Mouse (Mus musculus): ENCODE measurements around the gene Msh3. TPM values are rescaled to one million over a fixed set of nuclear protein-coding genes. Genes with fewer than 3 reads are reported as not detected.

Gene Msh3
- polyA plus RNA-seq, 1 experiment from 2014 or later, result 34.5 TPM

DNA sequence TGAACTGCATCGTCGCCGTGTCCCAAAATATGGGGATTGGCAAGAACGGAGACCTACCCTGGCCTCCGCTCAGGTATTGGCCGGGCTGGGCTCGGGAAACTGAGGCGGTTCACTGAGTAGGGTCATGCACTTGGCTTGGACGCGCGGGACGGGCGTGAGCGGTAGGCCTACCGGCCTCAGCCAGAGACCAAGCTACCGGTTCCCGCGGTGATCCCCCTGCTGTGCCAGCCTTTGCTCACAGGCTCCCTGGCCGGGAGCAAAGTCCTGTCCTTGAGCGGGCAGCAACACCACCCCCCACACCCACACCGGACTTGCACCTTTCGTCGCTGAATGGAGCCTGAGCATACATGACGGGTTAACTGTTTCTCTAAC lies 455 bp upstream of the Msh3 start:
- no peaks in the 10 kb centered on the region for H3K9me3 ChIP-seq
- H3K27ac ChIP-seq (replicated peaks), result peak overlapping the region; percentile 95
- peaks cover 51% of the 10 kb centered on the region for H3K36me3 ChIP-seq (replicated peaks)
- peak overlapping the region; percentile 82 for H3K4me3 ChIP-seq
- peaks cover 23% of the 10 kb centered on the region for H3K4me1 ChIP-seq
- H3K27me3 ChIP-seq (replicated peaks; ENCODE audit: low read depth, poor library complexity, severe bottlenecking), result no peaks in the 10 kb centered on the region
- no peak for DNase-seq (ENCODE audit: low spot score)
- WGBS, result under 1% methylated on average over 24 of the region's 24 CpGs

DNA sequence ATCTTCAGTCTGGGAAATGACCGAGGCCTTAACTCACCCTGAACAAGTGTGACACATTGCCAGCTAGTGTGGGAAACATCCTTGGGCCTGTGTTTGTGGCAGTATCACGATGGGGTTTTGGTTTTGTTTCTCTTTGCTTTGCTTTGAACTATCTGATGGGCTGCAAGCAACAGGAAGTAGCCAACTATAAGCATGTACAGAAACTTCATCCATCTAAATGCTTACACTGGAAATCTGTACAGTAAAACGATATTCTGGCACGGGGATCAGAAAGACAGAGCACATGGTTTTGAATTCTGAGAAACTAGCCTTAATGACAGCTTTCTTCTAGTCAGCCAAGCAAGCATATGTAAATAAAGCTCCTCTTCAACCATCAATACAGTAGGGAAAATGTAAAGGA lies 847 bp downstream of the Msh3 start:
- peak overlapping the region; percentile 95 for H3K27ac ChIP-seq (replicated peaks)
- peaks cover 46% of the 10 kb centered on the region for H3K36me3 ChIP-seq (replicated peaks)
- 38% methylated on average over 4 of the region's 4 CpGs for WGBS
- H3K9me3 ChIP-seq, result no peaks in the 10 kb centered on the region
- peak overlapping the region; percentile 82 for H3K4me3 ChIP-seq
- DNase-seq (ENCODE audit: low spot score), result peak; percentile 11
- peaks cover 23% of the 10 kb centered on the region for H3K4me1 ChIP-seq
- H3K27me3 ChIP-seq (replicated peaks; ENCODE audit: low read depth, poor library complexity, severe bottlenecking), result no peaks in the 10 kb centered on the region

DNA sequence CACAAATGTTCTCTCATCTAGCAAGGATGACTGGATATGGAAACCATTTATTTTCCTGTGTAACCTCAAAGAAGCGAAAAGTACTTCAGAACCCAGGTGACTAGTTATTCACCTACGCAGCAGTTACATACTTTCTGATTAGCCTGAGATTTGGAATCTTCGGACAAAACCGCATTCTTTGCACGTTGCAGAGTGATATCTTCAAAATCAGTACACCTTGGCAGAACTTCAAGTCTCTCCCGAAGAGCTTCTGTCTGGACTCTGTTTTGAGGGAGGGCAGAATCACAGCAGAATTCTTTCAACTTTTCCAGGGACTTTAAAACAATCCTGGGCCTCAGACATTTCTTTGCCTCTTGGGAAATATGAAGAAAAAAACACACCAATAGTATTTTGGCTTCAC lies 3.7 kb downstream of the Msh3 start:
- H3K4me1 ChIP-seq, result peaks cover 12% of the 10 kb centered on the region
- no peak overlapping the region for H3K4me3 ChIP-seq
- H3K36me3 ChIP-seq (replicated peaks), result peaks cover 50% of the 10 kb centered on the region
- H3K27ac ChIP-seq (replicated peaks), result no peak overlapping the region
- no peaks in the 10 kb centered on the region for H3K27me3 ChIP-seq (replicated peaks; ENCODE audit: low read depth, poor library complexity, severe bottlenecking)
- no peak for DNase-seq (ENCODE audit: low spot score)
- no peaks in the 10 kb centered on the region for H3K9me3 ChIP-seq
- WGBS, result 94% methylated on average over 6 of the region's 6 CpGs

DNA sequence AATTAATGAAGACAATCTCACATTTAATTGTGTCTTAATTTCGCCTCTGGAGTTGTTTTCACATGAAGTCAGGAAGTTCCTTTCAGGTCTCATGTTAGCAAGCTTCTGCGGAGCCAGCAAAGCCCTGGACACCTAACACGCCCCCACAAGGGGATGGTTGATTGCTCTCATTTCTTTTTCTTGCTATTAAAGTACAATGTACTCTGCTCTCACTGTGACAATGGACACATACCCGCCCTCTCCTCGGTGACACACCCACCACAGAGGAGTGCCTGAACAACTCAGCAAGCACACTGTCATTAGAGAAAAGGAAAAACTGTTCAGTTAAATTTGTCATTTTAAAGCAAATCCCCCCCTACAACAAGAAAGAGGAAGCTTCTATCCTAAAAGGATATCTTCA lies 8.5 kb downstream of the Msh3 start:
- Histone ChIP-seq H3K27ac (replicated peaks) (no peak overlapping the region), H3K36me3 (replicated peaks) (peaks cover 87% of the 10 kb centered on the region), H3K27me3 (replicated peaks; ENCODE audit: low read depth, poor library complexity, severe bottlenecking) (no peaks in the 10 kb centered on the region), H3K4me1 (no peaks in the 10 kb centered on the region), H3K4me3 (no peak overlapping the region), H3K9me3 (no peaks in the 10 kb centered on the region)
- 90% methylated on average over 5 of the region's 5 CpGs for WGBS
- DNase-seq (ENCODE audit: low spot score), result no peak

DNA sequence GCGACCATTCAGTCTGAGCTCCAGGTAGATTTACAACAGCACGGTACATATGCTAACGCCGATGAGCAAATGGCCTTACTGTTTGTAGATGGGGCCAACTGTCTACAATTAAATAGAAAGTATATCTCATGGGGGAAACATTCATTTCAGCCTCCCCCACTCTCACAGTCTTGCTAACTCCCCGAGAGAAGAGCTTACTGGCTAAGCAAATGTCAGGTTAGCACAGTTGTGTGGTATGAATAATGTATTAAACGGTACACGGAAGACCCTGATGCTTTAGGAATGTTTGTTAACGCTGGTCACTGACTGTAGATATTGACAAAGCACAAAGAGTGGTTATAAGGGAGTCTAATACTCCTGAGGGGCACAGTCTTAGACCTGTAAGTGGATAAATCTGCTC lies 10.8 kb downstream of the Msh3 start:
- 92% methylated on average over 8 of the region's 8 CpGs for WGBS
- Histone ChIP-seq H3K9me3 (no peaks in the 10 kb centered on the region), H3K27me3 (replicated peaks; ENCODE audit: low read depth, poor library complexity, severe bottlenecking) (no peaks in the 10 kb centered on the region), H3K36me3 (replicated peaks) (peaks cover 90% of the 10 kb centered on the region), H3K27ac (replicated peaks) (no peak overlapping the region), H3K4me3 (no peak overlapping the region), H3K4me1 (no peaks in the 10 kb centered on the region)
- DNase-seq (ENCODE audit: low spot score), result no peak

DNA sequence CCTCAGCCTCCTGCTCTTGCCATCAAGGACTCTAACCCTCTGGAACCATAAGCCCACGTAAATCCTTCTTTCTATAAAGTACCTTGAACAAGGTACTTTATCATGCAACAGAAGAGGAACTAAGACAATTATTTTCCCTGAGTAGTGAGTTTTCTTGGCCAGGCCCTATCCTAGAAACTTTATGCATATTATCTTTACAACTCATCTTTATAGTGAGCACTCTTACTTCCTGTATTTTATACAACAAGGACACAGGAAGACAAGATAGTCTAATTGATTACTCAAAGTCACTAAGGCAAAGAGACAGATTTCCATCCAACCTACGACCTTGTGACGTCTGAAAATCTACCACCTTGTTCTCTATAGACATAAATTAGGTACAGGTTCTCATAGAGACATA lies 15.0 kb downstream of the Msh3 start:
- DNase-seq (ENCODE audit: low spot score), result no peak
- Histone ChIP-seq H3K27me3 (replicated peaks; ENCODE audit: low read depth, poor library complexity, severe bottlenecking) (no peaks in the 10 kb centered on the region), H3K36me3 (replicated peaks) (peaks cover 77% of the 10 kb centered on the region), H3K27ac (replicated peaks) (no peak overlapping the region), H3K4me3 (no peak overlapping the region), H3K4me1 (no peaks in the 10 kb centered on the region), H3K9me3 (no peaks in the 10 kb centered on the region)
- 96% methylated on average over 3 of the region's 3 CpGs for WGBS

DNA sequence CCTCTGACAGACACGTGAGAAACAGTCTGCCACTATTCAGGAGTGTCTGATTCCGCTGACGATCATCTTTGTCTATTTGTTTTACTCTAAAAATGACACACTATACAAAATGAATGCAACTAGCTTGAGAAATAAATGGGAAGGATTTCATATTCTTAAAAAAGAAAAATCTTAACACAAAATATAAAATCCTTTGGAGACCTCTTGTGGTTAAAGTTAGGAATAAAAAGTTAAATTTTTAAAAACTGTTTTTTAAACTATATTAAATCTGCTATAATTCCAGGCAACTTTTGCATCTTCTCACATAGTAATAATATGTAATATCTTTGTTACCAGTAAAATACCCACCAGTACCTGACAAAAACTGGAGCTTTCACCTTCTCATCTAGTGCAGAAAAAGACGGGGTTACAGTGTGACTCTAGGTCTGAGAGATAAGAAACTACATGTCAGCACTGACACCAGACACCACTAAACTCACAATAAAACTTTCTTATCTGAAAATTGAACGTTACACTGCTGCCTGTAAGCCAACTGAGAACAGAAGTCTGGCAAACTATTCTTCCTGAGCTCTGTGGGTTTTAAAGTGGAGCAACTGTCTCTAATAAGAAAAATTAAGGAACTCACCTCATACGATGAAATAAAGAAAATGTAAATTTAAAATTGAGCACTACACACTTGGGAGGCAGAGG lies 16.9 kb downstream of the Msh3 start:
- no peaks in the 10 kb centered on the region for H3K9me3 ChIP-seq
- 90% methylated on average over 6 of the region's 6 CpGs for WGBS

DNA sequence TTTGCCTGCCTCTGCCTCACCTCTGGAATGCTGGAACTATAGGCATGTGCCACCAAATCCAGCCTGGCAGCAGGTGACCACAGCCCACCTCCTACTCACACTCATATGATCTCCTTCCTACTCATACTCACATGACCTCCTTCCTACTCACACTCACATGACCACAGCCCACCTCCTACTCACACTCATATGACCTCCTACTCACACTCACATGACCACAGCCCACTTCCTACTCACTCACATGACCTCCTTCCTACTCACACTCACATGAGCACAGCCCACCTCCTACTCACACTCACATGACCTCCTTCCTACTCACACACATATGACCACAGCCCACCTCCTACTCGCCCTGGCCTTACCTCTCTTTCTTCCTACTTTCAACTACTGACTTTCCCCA lies 17.9 kb downstream of the Msh3 start:
- no peaks in the 10 kb centered on the region for H3K9me3 ChIP-seq
- 88% methylated on average over 1 of the region's 1 CpGs for WGBS

More for the DNA sequence above, 16.9 kb downstream of the Msh3 start:
- H3K4me1 ChIP-seq, result no peaks in the 10 kb centered on the region
- no peak for DNase-seq (ENCODE audit: low spot score)
- H3K27me3 ChIP-seq (replicated peaks; ENCODE audit: low read depth, poor library complexity, severe bottlenecking), result no peaks in the 10 kb centered on the region
- no peak overlapping the region for H3K4me3 ChIP-seq
- H3K27ac ChIP-seq (replicated peaks), result no peak overlapping the region
- peaks cover 71% of the 10 kb centered on the region for H3K36me3 ChIP-seq (replicated peaks)

DNA sequence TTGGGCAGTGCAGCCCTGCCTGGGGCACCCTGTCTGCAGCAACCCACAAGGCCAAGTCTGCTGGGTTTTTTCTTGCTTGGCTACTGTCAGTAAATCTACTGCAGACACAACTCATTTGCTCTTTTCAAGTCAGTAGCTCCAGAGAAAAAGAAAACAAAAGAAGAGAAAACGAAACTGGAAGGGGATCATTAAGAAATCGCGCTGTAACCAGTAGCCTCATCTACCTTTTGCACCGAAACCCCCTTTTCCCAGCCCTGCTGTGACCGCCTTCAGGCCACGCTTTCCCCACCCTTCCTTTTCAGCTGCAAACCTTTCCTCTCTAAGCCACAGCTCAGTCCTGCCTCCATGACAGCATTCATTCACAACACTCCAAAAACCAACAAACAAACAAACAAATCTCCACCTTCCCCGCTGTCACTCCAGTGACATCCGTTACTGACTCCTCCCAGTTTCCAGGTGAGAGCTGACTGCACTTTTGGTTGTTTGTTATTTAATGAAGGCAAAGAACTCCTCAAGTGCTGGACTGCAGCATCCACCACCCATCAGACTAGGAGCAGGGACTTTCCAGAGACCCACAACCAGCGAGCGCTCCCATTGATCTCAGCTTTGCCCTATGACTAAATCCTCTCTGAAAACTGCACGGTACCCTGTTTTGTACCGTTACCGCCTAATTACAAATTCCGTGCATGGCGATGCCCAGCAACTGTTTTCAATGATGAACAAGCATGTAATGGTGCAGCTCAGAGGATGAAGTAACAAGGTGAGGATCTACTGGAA lies 22.5 kb downstream of the Msh3 start:
- WGBS, result 91% methylated on average over 15 of the region's 15 CpGs
- DNase-seq (ENCODE audit: low spot score), result no peak

More for the DNA sequence above, 17.9 kb downstream of the Msh3 start:
- Histone ChIP-seq H3K27ac (replicated peaks) (no peak overlapping the region), H3K4me3 (no peak overlapping the region), H3K36me3 (replicated peaks) (peaks cover 61% of the 10 kb centered on the region), H3K4me1 (no peaks in the 10 kb centered on the region), H3K27me3 (replicated peaks; ENCODE audit: low read depth, poor library complexity, severe bottlenecking) (no peaks in the 10 kb centered on the region)
- DNase-seq (ENCODE audit: low spot score), result no peak

DNA sequence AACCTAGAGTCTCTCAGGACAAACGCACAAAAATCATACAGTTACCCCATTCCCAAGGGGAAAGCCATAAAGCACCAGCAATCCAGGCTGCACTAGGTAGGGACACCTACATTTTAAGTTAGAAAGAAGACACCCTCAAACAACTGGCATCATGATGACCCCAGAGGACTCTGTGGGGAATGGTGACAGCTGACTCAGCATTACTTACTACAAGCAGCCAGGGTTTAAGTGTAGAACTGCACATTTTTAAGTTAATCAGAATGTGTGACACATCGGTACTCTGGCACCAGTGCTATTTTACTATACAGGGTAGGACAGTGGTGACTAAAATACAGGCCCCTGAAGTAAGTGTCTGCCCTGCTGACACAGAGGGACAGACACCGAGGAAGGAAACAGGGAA lies 24.2 kb downstream of the Msh3 start:
- H3K27ac ChIP-seq (replicated peaks), result no peak overlapping the region
- no peaks in the 10 kb centered on the region for H3K9me3 ChIP-seq
- H3K4me1 ChIP-seq, result no peaks in the 10 kb centered on the region
- H3K27me3 ChIP-seq (replicated peaks; ENCODE audit: low read depth, poor library complexity, severe bottlenecking), result no peaks in the 10 kb centered on the region
- H3K36me3 ChIP-seq (replicated peaks), result peaks cover 33% of the 10 kb centered on the region
- DNase-seq (ENCODE audit: low spot score), result no peak
- H3K4me3 ChIP-seq, result no peak overlapping the region
- 92% methylated on average over 3 of the region's 3 CpGs for WGBS

More for the DNA sequence above, 22.5 kb downstream of the Msh3 start:
- H3K4me3 ChIP-seq, result no peak overlapping the region
- no peak overlapping the region for H3K27ac ChIP-seq (replicated peaks)
- H3K9me3 ChIP-seq, result no peaks in the 10 kb centered on the region
- H3K36me3 ChIP-seq (replicated peaks), result peaks cover 41% of the 10 kb centered on the region
- H3K27me3 ChIP-seq (replicated peaks; ENCODE audit: low read depth, poor library complexity, severe bottlenecking), result no peaks in the 10 kb centered on the region
- H3K4me1 ChIP-seq, result no peaks in the 10 kb centered on the region

DNA sequence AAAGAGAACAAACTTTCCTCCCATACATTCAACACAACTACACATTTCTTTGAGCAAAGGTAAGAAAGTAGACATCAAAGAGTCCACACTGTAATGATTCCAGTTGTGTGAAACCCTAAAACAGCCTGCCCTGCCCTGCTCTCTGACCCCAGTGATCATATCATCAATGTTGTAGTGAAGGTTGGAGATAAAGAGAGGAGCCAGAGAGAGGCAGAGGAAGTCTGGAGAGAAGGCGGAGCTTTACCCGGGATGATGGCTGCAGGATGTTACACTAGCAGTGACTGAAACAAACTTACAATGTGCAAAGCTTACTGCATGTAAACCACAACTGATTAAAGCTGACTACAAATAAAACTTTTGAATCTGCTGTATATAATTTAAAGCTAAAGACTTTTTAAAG lies 26.8 kb downstream of the Msh3 start:
- H3K27me3 ChIP-seq (replicated peaks; ENCODE audit: low read depth, poor library complexity, severe bottlenecking), result no peaks in the 10 kb centered on the region
- no peaks in the 10 kb centered on the region for H3K4me1 ChIP-seq
- 87% methylated on average over 2 of the region's 2 CpGs for whole genome bisulfite sequencing
- DNase-seq (ENCODE audit: low spot score), result no peak
- H3K27ac ChIP-seq (replicated peaks), result no peak overlapping the region
- no peak overlapping the region for H3K4me3 ChIP-seq
- peaks cover 33% of the 10 kb centered on the region for H3K36me3 ChIP-seq (replicated peaks)
- no peaks in the 10 kb centered on the region for H3K9me3 ChIP-seq

DNA sequence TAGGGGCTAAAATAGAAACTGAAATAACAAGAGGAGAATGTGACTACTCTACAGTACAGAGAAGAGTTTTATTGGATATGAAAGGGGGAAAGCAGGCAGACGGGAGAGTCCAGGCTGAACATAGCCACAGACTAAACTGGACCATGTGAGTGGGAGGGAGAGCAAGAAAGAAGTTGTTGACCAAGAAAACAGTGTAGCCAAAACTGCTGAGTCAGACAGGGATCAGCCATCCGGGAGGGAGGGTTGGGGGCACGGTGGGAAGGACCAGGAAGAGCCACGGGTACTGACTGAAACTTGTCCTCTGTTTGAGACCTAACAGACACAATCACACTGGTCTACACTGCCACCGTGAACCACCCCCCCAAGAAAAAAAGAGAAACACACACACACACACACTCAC lies 28.8 kb downstream of the Msh3 start:
- Histone ChIP-seq H3K27me3 (replicated peaks; ENCODE audit: low read depth, poor library complexity, severe bottlenecking) (no peaks in the 10 kb centered on the region), H3K4me3 (no peak overlapping the region), H3K36me3 (replicated peaks) (peaks cover 48% of the 10 kb centered on the region), H3K27ac (replicated peaks) (no peak overlapping the region), H3K4me1 (no peaks in the 10 kb centered on the region), H3K9me3 (no peaks in the 10 kb centered on the region)
- WGBS, result 78% methylated on average over 5 of the region's 5 CpGs
- no peak for DNase-seq (ENCODE audit: low spot score)

DNA sequence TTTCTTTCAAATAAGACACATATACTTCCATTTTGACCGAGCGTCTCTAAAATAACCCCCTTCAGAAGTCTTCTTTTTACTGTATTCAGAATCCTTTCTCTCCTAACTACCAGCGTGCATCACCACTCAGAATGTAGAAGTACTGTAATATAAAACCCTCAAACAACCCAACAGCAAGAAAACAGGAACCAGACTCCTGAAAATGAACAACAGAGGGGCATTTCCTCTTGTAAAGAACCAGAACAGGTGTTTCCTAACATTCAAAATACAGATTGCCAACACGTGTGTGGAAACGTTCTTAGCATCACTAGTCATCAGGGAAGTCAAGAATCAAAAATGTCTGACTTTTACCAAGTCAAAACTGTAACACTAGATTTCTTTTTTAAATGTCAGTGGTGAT lies 34.0 kb downstream of the Msh3 start:
- no peak overlapping the region for H3K4me3 ChIP-seq
- H3K4me1 ChIP-seq, result no peaks in the 10 kb centered on the region; the same call in 1 of the 2 replicates
- no peak overlapping the region for H3K27ac ChIP-seq (replicated peaks)
- no peaks in the 10 kb centered on the region for H3K9me3 ChIP-seq
- DNase-seq (ENCODE audit: low spot score), result no peak
- no peaks in the 10 kb centered on the region for H3K27me3 ChIP-seq (replicated peaks; ENCODE audit: low read depth, poor library complexity, severe bottlenecking)
- WGBS, result 84% methylated on average over 5 of the region's 5 CpGs
- peaks cover 58% of the 10 kb centered on the region for H3K36me3 ChIP-seq (replicated peaks)

All from embryonic facial prominence, embryonic 10.5 days (tissue).